ENCODE assay signal across 19 mouse cellular contexts in the genomic region with DNA sequence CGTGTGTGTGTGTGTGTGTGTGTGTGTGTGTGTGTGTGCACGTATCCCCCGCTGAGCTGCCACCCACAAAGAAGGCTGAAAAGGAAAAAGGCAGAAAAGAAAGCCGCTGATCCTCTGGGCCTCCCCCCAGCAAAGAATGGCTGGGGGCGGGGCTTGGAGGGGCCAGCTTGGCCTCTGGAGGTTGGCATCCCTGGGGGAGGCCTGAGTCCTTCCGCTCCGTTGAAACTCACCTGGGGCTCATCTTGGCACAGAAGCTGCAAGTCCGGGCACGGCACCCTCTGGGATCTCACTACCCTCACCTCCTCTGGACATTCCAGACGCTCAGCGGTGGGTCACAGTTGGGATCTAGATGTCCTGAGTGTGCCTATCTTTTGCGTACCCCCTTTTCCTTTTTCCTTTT. TPM values are rescaled to one million over a fixed set of nuclear protein-coding genes. Genes with fewer than 3 reads are reported as not detected.
A peak's percentile ranks its signal among the peaks of the same experiment; 100 is the strongest.
DNase-seq lines count a peak whose midpoint lies in the region; ATAC-seq and TF ChIP-seq lines count a peak whose summit lies in the region.
"Had no signal": no experiment of that assay in that cellular context is flagged by ENCODE, and none has a peak within 500 bp of the region (broad histone marks: within the 10 kb centered on the region; RNA-seq: fewer than 3 reads in every experiment).

No protein-coding gene starts in this region.

- no peak overlapping the region for H3K4me3 ChIP-seq in forebrain, embryonic 11.5 days (ENCODE audit: low read depth, low read length)
- H3K4me3 ChIP-seq in forebrain, embryonic 16.5 days (replicated peaks; ENCODE audit: low read length), result no peak overlapping the region
- H3K4me3 ChIP-seq in E14TG2a.4 (replicated peaks; ENCODE audit: low read length), result peak overlapping the region; percentile 54
- no peak overlapping the region for H3K4me3 ChIP-seq in hindbrain, embryonic 11.5 days (ENCODE audit: low read depth, low read length)
- H3K4me3 ChIP-seq in midbrain, embryonic 13.5 days (replicated peaks), result peak overlapping the region; percentile 30
- H3K4me3 ChIP-seq in heart, adult 2 months, result no peak overlapping the region
- H3K4me3 ChIP-seq: embryonic facial prominence, embryonic 12.5 days; forebrain, embryonic 15.5 days; layer of hippocampus, adult 2 months; limb, embryonic 12.5 days had no signal

- intact Hi-C loops in heart, adult 2 months (cut with DNase I), result no loop called here

- no peak for TF ChIP-seq POLR2A in heart, adult 2 months (IDR thresholded peaks at IDR 0.05; ENCODE audit: insufficient read depth, low read depth, low read length)

- WGBS in forebrain, embryonic 11.5 days, result 2% methylated on average over 8 of the region's 12 CpGs
- 1% methylated on average over 12 of the region's 12 CpGs for WGBS in forebrain, embryonic 16.5 days
- 0% methylated on average over 9 of the region's 12 CpGs for WGBS in hindbrain, embryonic 11.5 days
- WGBS in midbrain, embryonic 13.5 days, result 0% methylated on average over 9 of the region's 12 CpGs
- WGBS in heart, adult 2 months, result 5% methylated on average over 10 of the region's 12 CpGs

- peak; percentile 77 for DNase-seq in forebrain, embryonic 11.5 days (ENCODE audit: low spot score)
- DNase-seq in hindbrain, embryonic 11.5 days (ENCODE audit: low spot score), result peak; percentile 68
- no peak for DNase-seq in T-cell, adult 2 months (ENCODE audit: low spot score)
- DNase-seq in heart, adult 2 months, result no peak
- DNase-seq: cerebellum, adult 11-12 months; gastrocnemius, postnatal 14 days; kidney, adult 8-10 months; liver, postnatal 0 days; spleen, adult 18-20 months had no signal

- H3K27ac ChIP-seq in forebrain, embryonic 11.5 days (ENCODE audit: low read depth, low read length), result no peak overlapping the region
- no peak overlapping the region for H3K27ac ChIP-seq in forebrain, embryonic 16.5 days (ENCODE audit: low read length)
- H3K27ac ChIP-seq in hindbrain, embryonic 11.5 days (ENCODE audit: low read depth, low read length), result no peak overlapping the region
- H3K27ac ChIP-seq in midbrain, embryonic 13.5 days, result peak overlapping the region; percentile 16; the same call in 1 of the 2 replicates
- no peak overlapping the region for H3K27ac ChIP-seq in heart, adult 2 months
- H3K27ac ChIP-seq: embryonic facial prominence, embryonic 12.5 days; forebrain, embryonic 15.5 days; layer of hippocampus, adult 2 months; limb, embryonic 12.5 days had no signal

- no peak for ATAC-seq in forebrain, embryonic 11.5 days (replicated peaks; ENCODE audit: low FRiP score)
- ATAC-seq in forebrain, embryonic 16.5 days, result no peak
- no peak for ATAC-seq in hindbrain, embryonic 11.5 days (ENCODE audit: low FRiP score)
- no peak for ATAC-seq in midbrain, embryonic 13.5 days
- no peak for ATAC-seq in megakaryocyte, adult 5-6 weeks (ENCODE audit: poor library complexity, severe bottlenecking)
- ATAC-seq: forebrain, embryonic 15.5 days; liver, postnatal 0 days had no signal

- H3K9ac ChIP-seq in forebrain, embryonic 11.5 days (ENCODE audit: low read length), result no peak overlapping the region
- H3K9ac ChIP-seq in forebrain, embryonic 16.5 days (replicated peaks; ENCODE audit: low read depth, low read length), result no peak overlapping the region
- H3K9ac ChIP-seq in hindbrain, embryonic 11.5 days (ENCODE audit: low read depth, low read length), result no peak overlapping the region
- H3K9ac ChIP-seq in midbrain, embryonic 13.5 days (replicated peaks), result 0 out of 2 replicates have a peak overlapping the region, but pooled peaks have one; percentile 14
- no peak overlapping the region for H3K9ac ChIP-seq in heart, adult 2 months (ENCODE audit: low read depth, low read length)
- H3K9ac ChIP-seq: embryonic facial prominence, embryonic 12.5 days; forebrain, embryonic 15.5 days; limb, embryonic 12.5 days; liver, postnatal 0 days had no signal

- H3K4me2 ChIP-seq in forebrain, embryonic 11.5 days (ENCODE audit: low read depth, low read length, severe bottlenecking), result peak overlapping the region; percentile 24; the same call in 1 of the 2 replicates
- H3K4me2 ChIP-seq in forebrain, embryonic 16.5 days (ENCODE audit: low read length), result no peak overlapping the region
- peak overlapping the region; percentile 30 for H3K4me2 ChIP-seq in hindbrain, embryonic 11.5 days (replicated peaks; ENCODE audit: low read depth, low read length)
- peak overlapping the region; percentile 47 for H3K4me2 ChIP-seq in midbrain, embryonic 13.5 days (replicated peaks)
- H3K4me2 ChIP-seq: embryonic facial prominence, embryonic 12.5 days; forebrain, embryonic 15.5 days; limb, embryonic 12.5 days had no signal

- no peaks in the 10 kb centered on the region for H3K79me2 ChIP-seq in heart, adult 2 months (replicated peaks; ENCODE audit: control insufficient read depth, insufficient read depth, low read length)

- no peaks in the 10 kb centered on the region for H3K36me3 ChIP-seq in forebrain, embryonic 11.5 days (ENCODE audit: control insufficient read depth, insufficient read depth, low read length)
- H3K36me3 ChIP-seq in forebrain, embryonic 16.5 days (ENCODE audit: control insufficient read depth, insufficient read depth), result no peaks in the 10 kb centered on the region
- H3K36me3 ChIP-seq in E14TG2a.4 (ENCODE audit: insufficient read depth, low read length), result no peaks in the 10 kb centered on the region
- no peaks in the 10 kb centered on the region for H3K36me3 ChIP-seq in hindbrain, embryonic 11.5 days (ENCODE audit: control insufficient read depth, insufficient read depth, low read length)
- H3K36me3 ChIP-seq in midbrain, embryonic 13.5 days, result no peaks in the 10 kb centered on the region
- no peaks in the 10 kb centered on the region for H3K36me3 ChIP-seq in heart, adult 2 months (ENCODE audit: control insufficient read depth, insufficient read depth, low read length)
- H3K36me3 ChIP-seq: embryonic facial prominence, embryonic 12.5 days; forebrain, embryonic 15.5 days; limb, embryonic 12.5 days had no signal

- no peak for TF ChIP-seq EP300 in heart, adult 2 months (IDR thresholded peaks at IDR 0.05; ENCODE audit: insufficient read depth, low read depth, low read length)

- no peak for TF ChIP-seq CTCF in E14TG2a.4 (conservative IDR thresholded peaks at IDR 0.05; ENCODE audit: low read length)
- no peak for TF ChIP-seq CTCF in heart, adult 2 months (IDR thresholded peaks at IDR 0.05)

- peaks cover 85% of the 10 kb centered on the region for H3K27me3 ChIP-seq in forebrain, embryonic 11.5 days (ENCODE audit: control insufficient read depth, insufficient read depth, low read length)
- H3K27me3 ChIP-seq in forebrain, embryonic 16.5 days (replicated peaks; ENCODE audit: control insufficient read depth, insufficient read depth, low read length), result peaks cover 77% of the 10 kb centered on the region
- H3K27me3 ChIP-seq in E14TG2a.4 (ENCODE audit: insufficient read depth, low read length), result peaks cover 97% of the 10 kb centered on the region
- H3K27me3 ChIP-seq in hindbrain, embryonic 11.5 days (ENCODE audit: control insufficient read depth, insufficient read depth, low read length), result peaks cover 68% of the 10 kb centered on the region
- peaks cover 96% of the 10 kb centered on the region for H3K27me3 ChIP-seq in midbrain, embryonic 13.5 days
- H3K27me3 ChIP-seq in heart, adult 2 months (ENCODE audit: control insufficient read depth, insufficient read depth, low read length), result peaks cover 29% of the 10 kb centered on the region

- no peaks in the 10 kb centered on the region for H3K9me3 ChIP-seq in forebrain, embryonic 11.5 days (ENCODE audit: control insufficient read depth, low read length)
- no peaks in the 10 kb centered on the region for H3K9me3 ChIP-seq in forebrain, embryonic 16.5 days (ENCODE audit: control insufficient read depth, low read length)
- no peaks in the 10 kb centered on the region for H3K9me3 ChIP-seq in E14TG2a.4 (ENCODE audit: low read length)
- no peaks in the 10 kb centered on the region for H3K9me3 ChIP-seq in hindbrain, embryonic 11.5 days (ENCODE audit: control insufficient read depth, low read length)
- H3K9me3 ChIP-seq in midbrain, embryonic 13.5 days, result no peaks in the 10 kb centered on the region
- H3K9me3 ChIP-seq: embryonic facial prominence, embryonic 12.5 days; forebrain, embryonic 15.5 days; limb, embryonic 12.5 days had no signal

- H3K4me1 ChIP-seq in forebrain, embryonic 11.5 days (replicated peaks; ENCODE audit: control insufficient read depth, insufficient read depth, low read length), result peaks cover 24% of the 10 kb centered on the region
- peaks cover 8% of the 10 kb centered on the region for H3K4me1 ChIP-seq in forebrain, embryonic 16.5 days (replicated peaks; ENCODE audit: control insufficient read depth, insufficient read depth, low read length)
- H3K4me1 ChIP-seq in E14TG2a.4 (replicated peaks; ENCODE audit: low read depth, low read length), result peaks cover 82% of the 10 kb centered on the region
- peaks cover 26% of the 10 kb centered on the region for H3K4me1 ChIP-seq in hindbrain, embryonic 11.5 days (replicated peaks; ENCODE audit: control insufficient read depth, insufficient read depth, low read length)
- H3K4me1 ChIP-seq in midbrain, embryonic 13.5 days (replicated peaks), result peaks cover 77% of the 10 kb centered on the region
- no peaks in the 10 kb centered on the region for H3K4me1 ChIP-seq in heart, adult 2 months (ENCODE audit: control insufficient read depth, insufficient read depth, low read length)

RNA-seq across cellular contexts. Expression of a gene that starts 6.7 kb away (rescaled TPM):
- polyA plus RNA-seq in forebrain, embryonic 11.5 days (2014; fragmentation: Nextera tagmentation; extraction: Ambion mirVana), result 1.8 and 2.8 TPM in 2 replicates
- 0.21 and 0.86 TPM in 2 replicates for polyA plus RNA-seq in forebrain, embryonic 16.5 days (2015; fragmentation: Nextera tagmentation; extraction: Ambion mirVana)
- polyA plus RNA-seq in hindbrain, embryonic 11.5 days (2014; fragmentation: Nextera tagmentation; extraction: Ambion mirVana), result 3.1 and 3.8 TPM in 2 replicates
- polyA plus RNA-seq in midbrain, embryonic 13.5 days (2015; fragmentation: Nextera tagmentation; extraction: Ambion mirVana), result 14.2 and 20.6 TPM in 2 replicates
- not detected in 2 replicates for total RNA-seq in megakaryocyte, adult 5-6 weeks (2015)
- total RNA-seq in megakaryocyte, adult 5-6 weeks (2017), result not detected in 2 replicates
- not detected for total RNA-seq in heart, adult 2 months (2021)
- polyA plus RNA-seq in heart, adult 2 months (2012; rRNA removed), result not detected in 2 replicates
- total RNA-seq: adrenal gland, postnatal 4 days; gastrocnemius, postnatal 14 days; layer of hippocampus, adult 2 months had no signal
- polyA plus RNA-seq: heart, postnatal 0 days; limb, embryonic 12.5 days; liver, postnatal 0 days had no signal

Comparison
In these comparisons a context has a peak if more than half of its experiments do, and no peak if none do; other contexts are left out.
1. DNase-seq: peak in forebrain, embryonic 11.5 days (single experiment) and hindbrain, embryonic 11.5 days (single experiment); none in T-cell, adult 2 months (single experiment) and heart, adult 2 months (0 of 2).
2. H3K4me3 ChIP-seq: peak in E14TG2a.4 (single experiment) and midbrain, embryonic 13.5 days (single experiment); none in forebrain, embryonic 11.5 days (single experiment), forebrain, embryonic 16.5 days (single experiment), hindbrain, embryonic 11.5 days (single experiment) and heart, adult 2 months (single experiment).